Mouse (Mus musculus) ovary, postnatal 36 days (tissue): ENCODE results near the gene Zmym3.
"Not testable (repeated sequence)": the region's sequence is repeated elsewhere in the genome, so short reads cannot be mapped to it uniquely, and the experiment has no call there.

Source experiments
- DNase-seq: peaks from one replicate; pipeline ENCODE4 v3.0.0; 2022; ENCODE audit warnings: low spot score, mixed read lengths

Gene Zmym3

GRCm38 (mm10) chrX:101376190-101376968, 44.3 kb downstream of the Zmym3 start, which contains the start of gene Gjb1:
Gene Gjb1 (plus strand): TSS chrX:101376378.
- DNase-seq: no peak

- no peak for DNase-seq
Observed at GRCm38 (mm10) chrX:101372946-101373345, 47.7 kb downstream of the Zmym3 start.

GRCm38 (mm10) chrX:101370573-101370972, 50.1 kb downstream of the Zmym3 start:
- no peak for DNase-seq

GRCm38 (mm10) chrX:101369001-101369400, 51.6 kb downstream of the Zmym3 start:
- no peak for DNase-seq

- DNase-seq: not testable (repeated sequence)
Observed at GRCm38 (mm10) chrX:101358902-101359301, 61.7 kb downstream of the Zmym3 start.
